Mouse (Mus musculus) CH12.LX (cell line): ENCODE results near the gene Dmd. TPM values are rescaled to one million over a fixed set of nuclear protein-coding genes. Genes with fewer than 3 reads are reported as not detected.

Experiments used
- DNase-seq: peaks from one replicate; pipeline ENCODE4 v3.0.0-alpha.2; 2013; ENCODE audit errors: extremely low read depth
- H3K27ac ChIP-seq: 2 replicates; pipeline ENCODE4 v1.5.1; 2012; ENCODE audit warnings: low read depth, mild to moderate bottlenecking, control low read depth, moderate library complexity; ENCODE audit not compliant: insufficient read depth
- H3K27me3 ChIP-seq: replicated peaks from 2 replicates; pipeline ENCODE3; 2012; ENCODE audit warnings: inconsistent platforms
- H3K36me3 ChIP-seq, 2 experiments: replicated peaks in 1 of 2; 2 replicates each; pipeline versions ENCODE3 to v1.6.1; 2012; ENCODE audit warnings: inconsistent platforms in 1 of 2, low read length in 1 of 2, mild to moderate bottlenecking in 1 of 2, mixed read lengths in 1 of 2, moderate library complexity in 1 of 2; ENCODE audit not compliant: control insufficient read depth in 1 of 2, insufficient read depth in 1 of 2
- H3K4me1 ChIP-seq, 2 experiments: 2 replicates each; pipeline ENCODE4 v1.6.1; 2012; ENCODE audit warnings: inconsistent platforms in 1 of 2, moderate library complexity in 1 of 2; ENCODE audit not compliant: insufficient read depth in 2 of 2, control insufficient read depth in 1 of 2
- H3K4me2 ChIP-seq: 2 replicates; pipeline ENCODE4 v1.6.1; 2012; ENCODE audit warnings: low read depth, mild to moderate bottlenecking, control low read depth; ENCODE audit not compliant: poor library complexity, insufficient read depth, severe bottlenecking
- H3K4me3 ChIP-seq, 3 experiments: fragments of 150-350 bp in 1 of 3; sonication (generic) in 1 of 3; replicated peaks in 1 of 3; 2 replicates each; pipeline versions ENCODE3 to v1.5.1; 2011 to 2012; ENCODE audit warnings: low read depth in 2 of 3, low read length in 2 of 3, mild to moderate bottlenecking in 2 of 3, moderate library complexity in 2 of 3, control low read depth in 1 of 3, improper control_type of control experiment in 1 of 3, inconsistent platforms in 1 of 3, mixed read lengths in 1 of 3; ENCODE audit not compliant: poor library complexity in 1 of 3
- H3K79me2 ChIP-seq: replicated peaks from 2 replicates; pipeline ENCODE4 v1.6.1; 2012; ENCODE audit warnings: mild to moderate bottlenecking, moderate library complexity; ENCODE audit not compliant: control insufficient read depth, poor library complexity, insufficient read depth, severe bottlenecking; ENCODE audit errors: extremely low read depth
- H3K9ac ChIP-seq: 2 replicates; pipeline ENCODE4 v1.6.1; 2012; ENCODE audit warnings: low read depth, mild to moderate bottlenecking, control low read depth, moderate library complexity; ENCODE audit not compliant: insufficient read depth
- H3K9me3 ChIP-seq: replicated peaks from 2 replicates; pipeline ENCODE3; 2012; ENCODE audit warnings: low read length, inconsistent platforms, mixed read lengths
- CHD1 ChIP-seq: IDR thresholded peaks from 2 replicates; pipeline ENCODE4 v1.6.1; 2012; ENCODE audit warnings: low read depth, low read length, improper control_type of control experiment, inconsistent platforms
- CHD2 ChIP-seq: IDR thresholded peaks from 2 replicates; pipeline ENCODE4 v1.6.1; 2011; ENCODE audit warnings: low read length, improper control_type of control experiment
- CTCF ChIP-seq, 2 experiments: IDR thresholded peaks in 1 of 2; conservative IDR thresholded peaks in 1 of 2; 2 replicates each; pipeline ENCODE4 v1.5.1; 2011 to 2012; ENCODE audit warnings: low read depth in 2 of 2, low read length in 2 of 2, improper control_type of control experiment in 1 of 2, inconsistent platforms in 1 of 2, mild to moderate bottlenecking in 1 of 2, moderate library complexity in 1 of 2
- E2F4 ChIP-seq: IDR thresholded peaks from 2 replicates; pipeline ENCODE4 v1.6.1; 2011; ENCODE audit warnings: low read depth, low read length, improper control_type of control experiment; ENCODE audit not compliant: insufficient replicate concordance
- EP300 ChIP-seq: IDR thresholded peaks from 2 replicates; pipeline ENCODE4 v1.6.1; 2011; ENCODE audit warnings: low read length, improper control_type of control experiment
- ETS1 ChIP-seq: conservative IDR thresholded peaks from 2 replicates; pipeline ENCODE4 v1.6.1; 2012; ENCODE audit warnings: low read depth, mild to moderate bottlenecking, inconsistent platforms, low read length, improper control_type of control experiment, moderate library complexity
- GABPA ChIP-seq: IDR thresholded peaks from 2 replicates; pipeline ENCODE4 v1.6.1; 2012; ENCODE audit warnings: low read depth, low read length, improper control_type of control experiment, inconsistent platforms; ENCODE audit not compliant: insufficient replicate concordance
- HCFC1 ChIP-seq: IDR thresholded peaks from 2 replicates; pipeline ENCODE4 v1.6.1; 2012; ENCODE audit warnings: low read depth, mild to moderate bottlenecking, inconsistent platforms, low read length, improper control_type of control experiment
- IRF4 ChIP-seq: IDR thresholded peaks from 2 replicates; pipeline ENCODE4 v1.6.1; 2014; ENCODE audit warnings: low read depth, mild to moderate bottlenecking, inconsistent platforms, low read length, improper control_type of control experiment
- JUN ChIP-seq: IDR thresholded peaks from 2 replicates; pipeline ENCODE4 v1.6.1; 2011; ENCODE audit warnings: low read depth, mild to moderate bottlenecking, low read length, improper control_type of control experiment, moderate library complexity; ENCODE audit not compliant: insufficient read depth
- MAFK ChIP-seq: IDR thresholded peaks from 2 replicates; pipeline ENCODE4 v1.6.1; 2011; ENCODE audit warnings: low read length, improper control_type of control experiment; ENCODE audit not compliant: insufficient replicate concordance
- MYC ChIP-seq: IDR thresholded peaks from 2 replicates; pipeline ENCODE4 v1.6.1; 2011; ENCODE audit warnings: low read depth, mild to moderate bottlenecking, improper control_type of control experiment, low read length
- NRF1 ChIP-seq: IDR thresholded peaks from 2 replicates; pipeline ENCODE4 v1.6.1; 2014; ENCODE audit warnings: low read depth, mild to moderate bottlenecking, inconsistent platforms, low read length, improper control_type of control experiment, moderate library complexity
- POLR2A ChIP-seq: IDR thresholded peaks from 2 replicates; pipeline ENCODE4 v1.6.1; 2011; ENCODE audit warnings: low read depth, mild to moderate bottlenecking, improper control_type of control experiment, low read length
- POLR2AphosphoS2 ChIP-seq: IDR thresholded peaks from 2 replicates; pipeline ENCODE4 v1.6.1; 2011; ENCODE audit warnings: low read depth, low read length, improper control_type of control experiment
- TBP ChIP-seq: conservative IDR thresholded peaks from 2 replicates; pipeline ENCODE4 v1.6.1; 2011; ENCODE audit warnings: low read depth, low read length, improper control_type of control experiment
- USF1 ChIP-seq: IDR thresholded peaks from 2 replicates; pipeline ENCODE4 v1.6.1; 2014; ENCODE audit warnings: low read depth, mild to moderate bottlenecking, inconsistent platforms, low read length, improper control_type of control experiment
- ZKSCAN1 ChIP-seq: IDR thresholded peaks from 2 replicates; pipeline ENCODE4 v1.6.1; 2012; ENCODE audit warnings: low read depth, inconsistent platforms, low read length, improper control_type of control experiment, borderline replicate concordance
- ZNF384 ChIP-seq: IDR thresholded peaks from 2 replicates; pipeline ENCODE4 v1.6.1; 2012; ENCODE audit warnings: low read depth, low read length, improper control_type of control experiment, inconsistent platforms
- dilution Hi-C: fragments of 300-500 bp; cut with MboI; formaldehyde crosslinking; loops from 2 replicates; pipeline ENCODE4 v1.14.3; 2020; ENCODE audit warnings: low sequenced_read_pairs; ENCODE audit not compliant: extremely low pct_unique_long_range_greater_than_20kb, extremely low pct_ligation_motif_present
- in situ Hi-C: fragments of 300-500 bp; cut with MboI; formaldehyde crosslinking; loops from 3 replicates; pipeline ENCODE4 v1.14.3; 2019; ENCODE audit warnings: low sequenced_read_pairs, low pct_ligation_motif_present, low pct_unique_long_range_greater_than_20kb, mixed read lengths
- polyA plus RNA-seq: library from polyadenylated mRNA; unstranded; fragments of >175 nt; gene quantifications from 2 replicates; pipeline ENCODE4 v1.2.1, GENCODE M21; 2012; ENCODE audit warnings: low read depth; ENCODE audit not compliant: insufficient read length
- total RNA-seq, 2 experiments: library from RNA; depleted of rRNA; stranded (reverse); fragments of 300-350 nt in 1 of 2; fragments of >200 nt in 1 of 2; gene quantifications; 2 replicates each; pipeline ENCODE4 v1.2.3; 2012 to 2014

The Dmd gene
- total and polyA plus RNA-seq, 3 experiments = 0.81 to 2.7 (median 2.1) TPM

GRCm38 (mm10) chrX:84960557-84960956 lies 2011.9 kb downstream of the Dmd start:
- DNase-seq = no peak
- no peaks in the 10 kb centered on the region for H3K4me1 ChIP-seq
- TF ChIP-seq TBP = no peak
- TF ChIP-seq POLR2AphosphoS2 = no peak
- no peak for TF ChIP-seq ZNF384
- no peak for TF ChIP-seq MYC
- TF ChIP-seq ZKSCAN1 = no peak
- TF ChIP-seq E2F4 = no peak
- no peak for TF ChIP-seq JUN
- no peak for TF ChIP-seq NRF1
- TF ChIP-seq EP300 = no peak
- no peak for TF ChIP-seq ETS1
- TF ChIP-seq CTCF (conservative IDR thresholded peaks at IDR 0.05 in 1 of 2, IDR thresholded peaks at IDR 0.05 in 1 of 2; ENCODE audit: low read depth in 2 of 2, low read length in 2 of 2) = no peak
- no peak for TF ChIP-seq MAFK
- no peak for TF ChIP-seq CHD1
- TF ChIP-seq CHD2 = no peak
- no peak for TF ChIP-seq IRF4
- H3K4me3 ChIP-seq = no peak overlapping the region
- no peaks in the 10 kb centered on the region for H3K9me3 ChIP-seq
- dilution Hi-C loops = no loop called here
- no peaks in the 10 kb centered on the region for H3K79me2 ChIP-seq
- no peaks in the 10 kb centered on the region for H3K36me3 ChIP-seq
- H3K4me2 ChIP-seq = no peak overlapping the region
- no peak overlapping the region for H3K27ac ChIP-seq
- in situ Hi-C loops = no loop called here
- no peak overlapping the region for H3K9ac ChIP-seq
- H3K27me3 ChIP-seq = no peaks in the 10 kb centered on the region

- dilution Hi-C loops = no loop called here
- no peak overlapping the region for H3K4me2 ChIP-seq
- no peak for DNase-seq
- in situ Hi-C loops = no loop called here
- H3K27me3 ChIP-seq = no peaks in the 10 kb centered on the region
- H3K4me1 ChIP-seq = no peaks in the 10 kb centered on the region
- no peak overlapping the region for H3K4me3 ChIP-seq
- H3K27ac ChIP-seq = no peak overlapping the region
- no peaks in the 10 kb centered on the region for H3K36me3 ChIP-seq
- no peaks in the 10 kb centered on the region for H3K9me3 ChIP-seq
- no peak for TF ChIP-seq GABPA
- no peak for TF ChIP-seq IRF4
- no peak for TF ChIP-seq USF1
- TF ChIP-seq ETS1 = no peak
- no peak for TF ChIP-seq MAFK
- TF ChIP-seq HCFC1 = no peak
- no peak for TF ChIP-seq POLR2A
- no peak for TF ChIP-seq CTCF (conservative IDR thresholded peaks at IDR 0.05 in 1 of 2, IDR thresholded peaks at IDR 0.05 in 1 of 2; ENCODE audit: low read depth in 2 of 2, low read length in 2 of 2)
- no peaks in the 10 kb centered on the region for H3K79me2 ChIP-seq
- no peak overlapping the region for H3K9ac ChIP-seq
These were observed 2012.3 kb downstream of the Dmd start for GRCm38 (mm10) chrX:84960972-84961371.
